Mouse (Mus musculus) testis, adult 2 months (tissue): ENCODE measurements around the gene Fxn. TPM values are rescaled to one million over a fixed set of nuclear protein-coding genes. Genes with fewer than 3 reads are reported as not detected.

Experiments
- H3K27ac ChIP-seq: fragments of 200-500 bp; 2 replicates; pipeline ENCODE4 v1.5.1; 2012; ENCODE audit warnings: low read depth, low read length; ENCODE audit not compliant: control insufficient read depth, insufficient read depth
- H3K27me3 ChIP-seq: fragments of 200-500 bp; 2 replicates; pipeline ENCODE4 v1.6.1; 2012; ENCODE audit warnings: mild to moderate bottlenecking, low read length, moderate library complexity; ENCODE audit not compliant: control insufficient read depth, insufficient read depth
- H3K36me3 ChIP-seq: fragments of 200-500 bp; 2 replicates; pipeline ENCODE4 v1.6.1; 2012; ENCODE audit warnings: mild to moderate bottlenecking, low read length; ENCODE audit not compliant: control insufficient read depth, insufficient read depth
- H3K4me1 ChIP-seq: fragments of 200-500 bp; 2 replicates; pipeline ENCODE4 v1.6.1; 2012; ENCODE audit warnings: low read length; ENCODE audit not compliant: control insufficient read depth, insufficient read depth
- H3K4me3 ChIP-seq: fragments of 200-500 bp; 2 replicates; pipeline ENCODE4 v1.5.1; 2012; ENCODE audit warnings: low read depth, mild to moderate bottlenecking, low read length, moderate library complexity, mixed read lengths; ENCODE audit not compliant: control insufficient read depth
- CTCF ChIP-seq: fragments of 200-500 bp; IDR thresholded peaks from 2 replicates; pipeline ENCODE4 v1.5.1; 2012; ENCODE audit warnings: low read depth, mild to moderate bottlenecking, inconsistent platforms, low read length, moderate library complexity; ENCODE audit not compliant: control insufficient read depth, insufficient read depth, insufficient replicate concordance
- POLR2A ChIP-seq: fragments of 200-500 bp; IDR thresholded peaks from 2 replicates; pipeline ENCODE4 v1.6.1; 2012; ENCODE audit warnings: low read depth, mild to moderate bottlenecking, inconsistent platforms, low read length, moderate library complexity; ENCODE audit not compliant: control insufficient read depth
- polyA plus RNA-seq: library from polyadenylated mRNA; depleted of rRNA; stranded (reverse); fragments of >200 nt; gene quantifications from 2 replicates; pipeline ENCODE4 v1.2.3, GENCODE M21; 2012

The Fxn gene
- polyA plus RNA-seq, 1 experiment: 5.1 TPM

DNA sequence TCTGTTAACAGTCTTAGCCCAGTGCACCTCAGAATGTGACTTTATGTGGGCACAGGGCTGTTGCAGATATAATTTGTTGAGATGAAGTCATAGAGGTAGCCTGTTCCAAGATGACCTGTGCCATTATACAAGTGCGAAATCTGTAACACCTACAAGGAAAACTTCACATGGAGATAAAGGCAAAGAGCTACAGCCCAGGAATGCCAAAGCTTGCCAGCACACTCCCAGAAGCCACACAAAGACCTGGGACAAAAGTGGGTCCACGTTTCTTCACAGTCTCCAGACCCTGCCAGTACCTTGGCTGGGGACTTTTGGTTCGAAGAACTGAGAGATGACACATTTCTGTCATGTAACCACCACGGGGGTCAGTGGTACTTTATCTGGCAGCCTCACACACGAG, 31.6 kb upstream of the Fxn start:
- Histone ChIP-seq H3K4me1 (no peaks in the 10 kb centered on the region), H3K36me3 (no peaks in the 10 kb centered on the region), H3K27ac (no peak overlapping the region), H3K4me3 (no peak overlapping the region), H3K27me3 (no peaks in the 10 kb centered on the region)
- TF ChIP-seq POLR2A (no peak), CTCF (no peak)

DNA sequence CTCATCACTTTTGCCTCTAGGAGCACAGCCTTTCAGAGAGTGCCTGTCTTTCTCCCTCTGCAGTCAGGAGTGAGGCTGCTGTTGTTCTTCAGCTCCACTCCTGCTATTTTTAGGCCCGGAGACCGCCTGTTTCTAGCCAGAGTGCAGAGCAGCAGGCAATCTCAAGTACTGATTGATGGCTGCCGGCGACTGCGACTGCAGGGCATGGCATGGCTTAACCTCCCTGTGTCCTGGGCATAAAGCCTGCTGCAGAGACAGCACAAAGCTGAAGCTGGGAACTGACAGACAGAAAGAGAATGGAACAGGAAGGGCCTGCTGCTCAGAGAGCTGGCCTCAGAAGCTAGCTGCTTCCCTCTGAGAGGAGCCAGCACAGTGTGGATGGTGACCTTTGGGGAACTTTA, 27.9 kb upstream of the Fxn start:
- TF ChIP-seq CTCF (no peak), POLR2A (no peak)
- H3K36me3 ChIP-seq: no peaks in the 10 kb centered on the region
- no peak overlapping the region for H3K4me3 ChIP-seq
- H3K27ac ChIP-seq: no peak overlapping the region
- no peaks in the 10 kb centered on the region for H3K4me1 ChIP-seq
- H3K27me3 ChIP-seq: no peaks in the 10 kb centered on the region

DNA sequence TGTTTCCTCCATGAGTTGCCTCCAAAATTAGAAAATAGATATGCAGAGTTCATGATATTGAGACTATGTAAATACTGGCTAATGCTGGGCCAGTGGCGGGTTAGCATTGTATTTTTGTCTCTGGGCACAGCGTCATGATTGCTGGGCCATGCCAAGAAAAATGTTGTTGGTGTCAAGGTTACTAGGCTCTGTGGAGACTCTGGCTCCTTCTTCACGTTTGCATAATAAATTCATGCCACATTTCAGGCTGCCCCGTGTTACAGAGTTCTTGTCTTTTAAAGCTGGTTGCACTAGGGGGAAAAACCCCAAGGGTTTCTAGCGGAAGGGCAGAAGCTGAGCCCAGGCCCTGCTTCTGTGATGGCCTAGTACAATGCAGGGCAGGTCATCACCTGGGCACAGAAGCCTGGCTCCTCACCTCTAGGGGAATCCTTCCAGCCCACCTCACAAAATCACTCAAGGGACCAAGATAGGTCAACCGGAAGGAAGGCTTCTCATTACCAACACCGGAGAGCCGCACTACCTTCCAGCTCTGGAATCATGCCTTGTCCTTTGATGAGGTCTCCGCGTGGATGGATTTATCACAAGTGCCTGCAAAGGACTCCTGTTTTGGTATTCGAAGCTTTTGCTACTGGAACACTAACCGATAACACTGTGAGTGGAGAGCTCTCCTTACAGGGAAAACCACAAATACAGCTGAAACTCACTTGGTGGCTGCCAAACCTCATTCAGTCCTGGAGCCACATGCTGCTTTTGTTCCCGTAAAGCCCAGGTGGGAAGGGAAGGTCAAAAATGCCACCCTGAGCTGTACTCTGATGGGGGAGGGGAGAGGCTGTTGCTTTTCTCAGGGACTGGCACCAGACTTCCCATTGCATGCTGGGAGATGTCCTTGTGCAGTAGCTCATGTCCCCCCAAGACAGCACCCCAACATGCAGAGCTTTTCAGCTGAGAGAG, 27.1 kb upstream of the Fxn start:
- no peak overlapping the region for H3K27ac ChIP-seq
- H3K36me3 ChIP-seq: no peaks in the 10 kb centered on the region
- no peaks in the 10 kb centered on the region for H3K27me3 ChIP-seq
- TF ChIP-seq CTCF (no peak), POLR2A (no peak)
- H3K4me3 ChIP-seq: no peak overlapping the region
- H3K4me1 ChIP-seq: no peaks in the 10 kb centered on the region

DNA sequence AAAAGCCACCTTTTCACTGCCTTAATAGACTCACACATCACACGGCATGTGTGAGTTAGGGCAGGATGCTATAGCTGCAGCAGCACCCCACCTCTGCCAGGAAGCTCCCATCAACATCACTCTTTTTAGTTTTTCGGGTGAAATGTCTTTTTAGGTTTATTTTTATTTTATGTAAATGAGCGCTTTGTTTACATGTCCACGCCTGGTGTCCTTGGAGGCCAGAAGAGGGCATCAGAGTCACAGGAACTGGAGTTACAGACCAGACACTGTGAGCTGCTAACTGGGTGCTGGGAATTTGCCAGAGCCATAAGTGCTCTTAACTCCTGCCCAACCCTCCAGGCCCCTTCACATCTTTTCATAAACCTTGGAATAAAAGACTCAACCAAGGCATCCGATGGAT, 25.9 kb upstream of the Fxn start:
- no peaks in the 10 kb centered on the region for H3K4me1 ChIP-seq
- no peak overlapping the region for H3K27ac ChIP-seq
- no peaks in the 10 kb centered on the region for H3K36me3 ChIP-seq
- no peaks in the 10 kb centered on the region for H3K27me3 ChIP-seq
- H3K4me3 ChIP-seq: no peak overlapping the region
- TF ChIP-seq POLR2A (no peak), CTCF (no peak)

DNA sequence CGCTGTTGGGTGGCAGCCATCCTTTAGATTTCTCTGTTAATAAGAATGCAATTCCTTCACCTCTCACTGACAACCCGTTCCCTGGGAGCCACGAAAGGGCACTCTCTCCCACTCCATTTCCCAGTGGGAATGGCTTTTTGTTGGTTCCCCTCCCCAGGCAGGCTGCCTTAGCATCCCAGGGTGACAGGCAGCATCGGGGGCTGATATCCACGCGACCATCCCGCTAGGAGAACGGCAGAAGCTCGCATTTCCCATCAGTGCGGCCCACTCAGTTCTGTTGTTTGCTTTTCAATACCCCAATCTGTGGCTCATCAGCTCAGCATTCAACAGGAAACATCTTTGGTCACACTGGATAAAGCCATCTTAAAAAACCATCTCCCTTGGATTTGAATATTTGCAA, 21.8 kb upstream of the Fxn start:
- Histone ChIP-seq H3K27me3 (no peaks in the 10 kb centered on the region), H3K27ac (no peak overlapping the region), H3K4me3 (no peak overlapping the region), H3K36me3 (no peaks in the 10 kb centered on the region), H3K4me1 (peaks cover 2% of the 10 kb centered on the region; the same call in 1 of the 2 replicates)
- TF ChIP-seq CTCF (no peak), POLR2A (no peak)

DNA sequence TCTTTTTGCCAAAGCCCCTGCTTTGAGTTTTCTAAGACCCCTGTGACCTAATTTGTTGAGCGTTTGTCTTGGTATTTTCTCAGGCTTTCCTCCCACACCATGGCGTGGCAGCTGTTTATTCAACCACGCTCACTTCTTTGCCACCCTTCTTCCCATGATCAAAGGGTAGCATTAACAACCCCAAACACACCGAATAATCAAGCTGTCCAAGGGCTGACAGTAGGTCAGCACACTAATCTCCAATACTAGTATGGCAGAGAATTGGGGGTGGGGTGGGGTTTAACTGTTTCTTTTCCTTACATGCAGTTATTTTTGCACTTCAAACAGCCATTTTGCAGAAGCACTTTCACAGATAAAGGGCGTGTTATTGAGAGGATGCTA, 21.4 kb upstream of the Fxn start:
- TF ChIP-seq POLR2A: no peak
- no peak for TF ChIP-seq CTCF
- Histone ChIP-seq H3K4me3 (no peak overlapping the region), H3K4me1 (peaks cover 2% of the 10 kb centered on the region; the same call in 1 of the 2 replicates), H3K27ac (no peak overlapping the region), H3K36me3 (no peaks in the 10 kb centered on the region), H3K27me3 (no peaks in the 10 kb centered on the region)

DNA sequence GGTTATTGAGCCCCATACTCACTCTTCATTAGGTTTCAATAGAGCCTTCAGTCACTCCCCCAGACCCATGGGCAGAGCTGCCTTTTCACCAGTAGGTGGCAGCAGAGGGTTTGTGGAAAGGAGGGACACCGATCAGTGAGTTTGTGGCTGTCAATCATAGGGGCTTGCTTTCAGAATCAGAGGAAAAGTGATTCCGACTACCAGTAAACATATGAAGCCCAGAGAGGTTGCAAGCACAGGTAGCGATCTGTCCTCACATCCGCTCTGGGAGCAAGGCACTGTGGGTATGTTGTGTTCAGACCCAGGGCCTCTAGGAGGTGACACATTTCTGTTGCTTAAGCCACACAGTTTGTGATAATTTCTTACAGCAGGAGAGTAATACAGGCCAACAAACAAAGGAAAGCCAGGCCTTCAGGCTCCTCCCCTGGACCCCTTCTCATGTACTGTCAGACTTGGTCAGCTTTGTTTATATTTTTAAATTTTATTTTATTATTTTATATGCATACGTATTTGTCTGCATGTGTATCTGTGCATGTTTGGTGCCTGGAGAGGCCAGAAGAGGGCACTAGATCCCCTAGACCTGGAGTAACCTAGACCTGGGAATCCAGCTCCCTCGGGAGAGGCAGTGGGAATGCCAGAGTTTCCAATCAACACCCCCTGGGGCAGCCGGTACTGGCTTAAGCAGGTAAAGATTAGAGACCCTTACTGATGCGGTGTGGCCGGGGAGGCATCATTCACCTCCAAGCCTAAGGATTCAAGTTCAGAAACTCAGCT, 20.8 kb upstream of the Fxn start:
- Histone ChIP-seq H3K27ac (no peak overlapping the region), H3K4me1 (peaks cover 2% of the 10 kb centered on the region; the same call in 1 of the 2 replicates), H3K4me3 (no peak overlapping the region), H3K27me3 (no peaks in the 10 kb centered on the region), H3K36me3 (no peaks in the 10 kb centered on the region)
- no peak for TF ChIP-seq POLR2A
- TF ChIP-seq CTCF: peak; percentile 88
